Mouse (Mus musculus): ENCODE measurements around the gene Zfp472. TPM values are rescaled to one million over a fixed set of nuclear protein-coding genes. Genes with fewer than 3 reads are reported as not detected.

Zfp472 gene
- total RNA-seq (2022) = 1 to 10 TPM; 4.6 to 6.2 (median 5.2) TPM

- DNase-seq (ENCODE audit: low spot score in 2 of 2) = peak; percentile 90 to 92
Observed at GRCm38 (mm10) chr17:32965623-32966290, at the start of gene Zfp472. Gene Zfp472 (plus strand): TSS chr17:32965814.

GRCm38 (mm10) chr17:32916075-32916474 is 49.5 kb upstream of the Zfp472 start:
- DNase-seq (ENCODE audit: low spot score in 2 of 2) = no peak

GRCm38 (mm10) chr17:32917131-32917530 is 48.5 kb upstream of the Zfp472 start, which contains the start of gene Cyp4f14:
Gene Cyp4f14 (minus strand): TSS chr17:32917342.
- DNase-seq (ENCODE audit: low spot score in 2 of 2) = peak; percentile 7 to 15

DNA sequence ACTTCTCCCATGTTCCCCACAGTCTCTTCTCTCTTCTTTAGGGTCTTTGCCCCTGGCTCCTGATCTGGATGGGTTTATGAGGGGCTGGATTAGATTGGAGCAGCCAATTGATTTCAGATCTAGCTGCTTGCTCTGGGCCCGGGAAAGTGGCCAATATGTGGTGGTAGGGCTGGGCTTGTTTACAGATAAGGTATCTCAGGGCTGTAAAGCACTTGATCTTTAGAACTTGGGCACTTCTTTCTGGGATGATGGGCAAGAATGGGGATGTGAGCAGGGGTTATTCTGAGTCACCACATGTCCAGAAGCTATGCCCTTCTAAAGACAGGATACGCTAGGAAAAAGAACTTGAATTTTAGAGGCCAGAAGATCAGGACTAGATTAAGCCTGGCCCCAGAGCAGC is 46.5 kb upstream of the Zfp472 start:
- DNase-seq (ENCODE audit: low spot score in 2 of 2) = no peak

DNA sequence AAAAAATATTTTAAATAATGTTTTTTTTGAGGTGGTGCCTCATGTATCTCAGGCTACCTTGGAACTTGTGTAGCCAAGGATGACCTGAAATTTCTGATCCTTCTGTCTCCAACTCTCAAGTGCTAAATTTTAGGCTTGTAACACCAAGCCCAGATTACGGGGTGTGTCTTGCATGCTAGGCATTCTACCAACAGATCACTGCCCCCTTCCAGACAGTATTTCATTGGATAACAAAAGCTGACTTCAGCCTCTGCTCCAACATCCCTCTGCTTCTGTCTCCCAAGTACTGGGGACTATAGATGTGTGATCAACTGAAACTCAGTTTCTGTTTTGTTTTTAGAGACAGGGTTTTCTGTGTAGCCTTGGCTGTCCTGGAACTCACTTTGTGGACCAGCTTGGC is 41.9 kb upstream of the Zfp472 start:
- DNase-seq (ENCODE audit: low spot score in 2 of 2) = no peak

DNA sequence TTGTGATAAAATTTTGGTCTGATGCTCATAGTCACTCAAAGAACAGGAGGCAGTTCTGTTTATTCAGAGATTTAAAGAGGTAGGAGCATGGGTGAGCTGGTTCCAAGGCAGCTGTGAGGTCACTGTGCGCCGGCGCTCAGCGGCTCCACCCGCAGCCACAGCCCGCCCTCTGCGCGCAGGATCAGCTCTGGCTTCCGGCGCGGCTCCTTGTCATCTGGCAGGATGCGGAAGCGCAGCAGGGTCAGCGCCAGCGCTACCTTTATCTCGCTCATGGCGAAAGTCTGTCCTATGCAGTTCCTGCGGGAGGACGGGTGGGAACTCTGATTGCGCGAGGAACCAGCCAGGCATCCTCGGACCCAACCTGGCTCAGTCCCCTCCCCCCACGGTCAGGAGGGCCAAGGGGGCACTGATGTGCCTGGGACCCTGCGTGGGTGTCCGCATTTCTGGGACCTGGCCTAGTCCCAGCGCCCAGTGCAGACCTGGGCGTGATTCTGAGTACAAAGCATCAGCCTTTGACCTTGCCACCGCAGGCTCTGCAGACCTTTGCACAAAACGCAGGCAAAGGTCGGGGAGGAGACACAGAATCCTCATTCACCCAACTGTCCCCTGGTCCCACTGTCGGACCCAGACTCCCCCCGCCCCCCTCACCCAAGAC is 40.8 kb upstream of the Zfp472 start:
- DNase-seq (ENCODE audit: low spot score in 2 of 2) = peak; percentile 42 to 65

DNA sequence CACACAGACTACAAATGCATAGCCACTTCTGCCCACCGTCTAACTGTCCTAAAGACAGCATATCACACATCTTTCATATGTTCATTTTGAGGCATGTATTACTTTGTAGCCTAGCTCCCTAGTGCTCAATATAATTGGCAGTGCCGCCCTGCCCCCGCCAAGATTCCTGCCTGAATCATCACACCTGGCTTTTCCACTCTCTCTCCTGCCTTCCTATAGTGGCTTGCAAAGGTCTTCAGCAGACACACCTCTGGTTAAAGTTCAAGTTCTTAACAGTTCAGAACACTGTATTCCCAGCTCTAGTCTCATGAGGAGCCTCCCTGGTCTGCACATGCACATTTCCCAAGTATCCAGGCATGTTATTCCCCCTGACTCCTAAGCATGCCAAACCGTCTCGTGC is 37.8 kb upstream of the Zfp472 start:
- no peak for DNase-seq (ENCODE audit: low spot score in 2 of 2)

- no peak for DNase-seq (ENCODE audit: low spot score in 2 of 2)
Observed at GRCm38 (mm10) chr17:32939831-32940230, 25.8 kb upstream of the Zfp472 start.

GRCm38 (mm10) chr17:32943661-32944060 is 22.0 kb upstream of the Zfp472 start:
- no peak for DNase-seq (ENCODE audit: low spot score in 2 of 2)

- DNase-seq (ENCODE audit: low spot score in 2 of 2) = no peak
Observed at GRCm38 (mm10) chr17:32944402-32945035, 21.1 kb upstream of the Zfp472 start.

DNA sequence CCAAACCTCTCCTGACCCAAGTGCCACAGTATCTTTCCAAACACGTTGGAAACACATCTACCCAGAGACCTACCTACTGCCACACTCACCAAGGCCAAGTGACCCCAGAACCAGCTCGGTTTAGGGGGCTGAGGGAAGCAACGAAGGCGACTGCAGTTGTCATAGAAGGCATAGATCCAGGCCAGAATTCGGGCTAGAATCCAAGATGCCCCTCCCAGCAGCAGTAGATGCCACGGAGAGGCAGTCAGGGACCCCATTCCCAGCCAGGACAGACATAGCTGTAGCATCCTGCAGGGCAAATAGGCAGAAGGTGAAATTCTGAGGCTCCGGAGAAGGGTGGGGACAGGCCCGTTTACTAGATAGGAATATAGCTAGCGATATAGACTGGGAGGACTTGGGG is 18.9 kb upstream of the Zfp472 start:
- no peak for DNase-seq (ENCODE audit: low spot score in 2 of 2)

- DNase-seq (ENCODE audit: low spot score in 2 of 2) = peak; percentile 89 to 91
Observed at GRCm38 (mm10) chr17:32947215-32947914, 18.2 kb upstream of the Zfp472 start, which contains the start of gene Cyp4f13. Gene Cyp4f13 (minus strand): TSS chr17:32947402.

GRCm38 (mm10) chr17:32950136-32950535 is 15.5 kb upstream of the Zfp472 start:
- no peak for DNase-seq (ENCODE audit: low spot score in 2 of 2)

DNA sequence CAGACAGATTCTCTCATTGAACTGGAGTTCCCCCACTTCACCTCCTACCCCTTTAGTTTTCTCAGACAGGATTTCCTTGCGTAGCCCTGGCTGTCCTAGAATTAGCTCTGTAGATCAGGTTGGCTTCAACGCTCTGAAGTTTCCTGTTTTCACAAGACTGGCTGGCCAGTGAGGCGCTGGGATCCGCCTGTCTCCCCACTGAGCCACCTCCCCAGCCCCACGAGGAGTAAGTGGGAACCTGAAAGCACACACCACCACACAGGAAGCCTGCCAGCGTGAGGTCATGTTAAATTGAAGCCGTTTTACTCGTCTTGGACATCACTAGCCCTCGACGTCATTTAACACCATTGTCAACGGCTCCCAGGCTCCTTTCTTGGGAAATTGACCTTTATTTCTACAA is 14.6 kb upstream of the Zfp472 start:
- no peak for DNase-seq (ENCODE audit: low spot score in 2 of 2)

DNA sequence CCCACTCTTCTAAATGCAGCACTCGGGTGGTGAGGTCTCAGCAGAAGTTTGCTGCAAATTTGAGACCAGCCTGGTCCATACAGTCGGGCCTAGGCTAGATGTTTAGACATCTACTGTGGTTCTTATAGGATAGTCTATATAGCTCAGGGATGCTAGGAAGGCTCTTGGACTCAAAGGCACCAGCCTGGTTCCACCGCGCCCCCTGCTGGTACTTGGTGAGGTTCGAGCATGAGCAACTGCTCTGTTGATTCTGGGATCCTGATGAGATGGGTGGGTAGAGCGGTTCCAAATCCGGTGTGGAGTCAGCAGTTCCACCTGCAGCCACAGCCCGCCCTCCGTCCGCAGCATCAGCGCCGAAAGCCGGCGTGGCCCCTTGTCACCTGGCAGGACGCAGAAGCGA is 14.2 kb upstream of the Zfp472 start:
- peak; percentile 64 to 85 for DNase-seq (ENCODE audit: low spot score in 2 of 2)

- peak in 1 of 2 experiments; percentile 4 for DNase-seq (ENCODE audit: low spot score in 2 of 2)
Observed at GRCm38 (mm10) chr17:32965253-32965622, 376 bp upstream of the Zfp472 start.

DNA sequence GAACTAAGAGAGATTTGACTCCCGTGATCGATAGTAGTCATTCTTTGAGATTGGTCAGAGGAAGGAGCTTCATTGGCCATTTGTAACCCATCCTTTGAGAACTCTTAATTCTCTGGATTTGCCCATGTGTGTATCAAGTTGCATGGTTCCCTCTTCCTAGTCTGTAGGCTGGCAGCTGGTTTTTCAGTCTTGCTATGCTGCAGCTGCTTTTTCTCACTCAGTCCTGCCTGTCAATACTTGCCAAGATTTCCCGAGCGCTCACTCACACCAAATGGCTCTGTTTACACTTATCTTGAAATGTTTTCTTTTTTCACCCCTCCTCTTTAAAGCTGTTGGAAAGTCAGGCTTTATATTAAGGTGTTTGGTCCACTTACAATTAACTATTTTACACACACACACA is 15.7 kb downstream of the Zfp472 start:
- DNase-seq (ENCODE audit: low spot score in 2 of 2) = no peak

DNA sequence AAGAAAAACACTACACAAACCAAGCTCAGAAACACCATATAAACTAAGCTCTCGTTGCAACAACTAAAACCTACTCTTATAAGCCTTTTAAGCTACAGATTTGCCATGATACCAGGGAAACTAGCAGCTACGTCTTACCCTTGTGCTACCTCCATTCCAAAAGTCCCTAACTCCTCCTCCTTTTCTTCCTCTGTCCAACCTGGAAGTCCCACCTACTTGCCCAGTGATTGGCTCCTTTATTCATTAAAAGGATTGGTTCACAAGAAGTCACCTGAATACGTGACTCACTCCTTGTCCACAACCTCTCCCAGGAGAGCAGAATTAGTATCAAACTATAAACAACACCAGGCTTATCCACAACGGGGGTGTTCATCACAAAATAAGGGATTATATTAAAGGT is 20.7 kb downstream of the Zfp472 start:
- DNase-seq (ENCODE audit: low spot score in 2 of 2) = no peak

DNA sequence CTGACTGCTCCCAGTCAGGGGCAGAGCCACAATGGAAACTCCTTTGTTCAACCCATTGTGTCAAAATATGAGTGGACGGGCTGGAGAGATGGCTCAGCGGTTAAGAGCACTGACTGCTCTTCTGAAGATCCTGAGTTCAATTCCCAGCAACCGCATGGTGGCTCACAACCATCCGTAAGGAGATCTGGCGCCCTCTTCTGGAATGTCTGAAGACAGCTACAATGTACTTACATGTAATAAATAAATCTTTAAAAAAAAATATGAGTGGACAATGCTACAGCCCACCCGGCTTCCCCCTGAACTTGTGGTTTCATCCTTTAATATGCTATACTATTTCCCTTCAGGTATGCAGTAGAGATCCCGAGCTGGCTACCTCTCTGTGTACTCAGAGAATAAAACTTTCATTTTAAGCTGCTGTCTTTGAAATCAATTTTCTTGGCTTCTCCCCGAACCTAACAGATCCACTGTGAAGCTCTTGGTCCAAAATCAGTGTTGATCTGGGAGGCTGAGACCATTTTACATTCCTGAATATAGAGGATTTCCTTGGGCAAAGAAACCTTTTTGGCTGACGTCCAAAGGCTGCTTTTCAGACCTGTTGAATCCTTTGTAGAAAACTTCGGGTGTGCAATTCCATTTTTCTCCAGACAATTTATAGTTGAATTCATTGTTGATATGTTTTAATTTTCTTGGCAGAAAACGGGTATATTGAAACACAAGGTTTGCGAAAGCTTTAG is 26.5 kb downstream of the Zfp472 start:
- DNase-seq (ENCODE audit: low spot score in 2 of 2) = no peak

DNA sequence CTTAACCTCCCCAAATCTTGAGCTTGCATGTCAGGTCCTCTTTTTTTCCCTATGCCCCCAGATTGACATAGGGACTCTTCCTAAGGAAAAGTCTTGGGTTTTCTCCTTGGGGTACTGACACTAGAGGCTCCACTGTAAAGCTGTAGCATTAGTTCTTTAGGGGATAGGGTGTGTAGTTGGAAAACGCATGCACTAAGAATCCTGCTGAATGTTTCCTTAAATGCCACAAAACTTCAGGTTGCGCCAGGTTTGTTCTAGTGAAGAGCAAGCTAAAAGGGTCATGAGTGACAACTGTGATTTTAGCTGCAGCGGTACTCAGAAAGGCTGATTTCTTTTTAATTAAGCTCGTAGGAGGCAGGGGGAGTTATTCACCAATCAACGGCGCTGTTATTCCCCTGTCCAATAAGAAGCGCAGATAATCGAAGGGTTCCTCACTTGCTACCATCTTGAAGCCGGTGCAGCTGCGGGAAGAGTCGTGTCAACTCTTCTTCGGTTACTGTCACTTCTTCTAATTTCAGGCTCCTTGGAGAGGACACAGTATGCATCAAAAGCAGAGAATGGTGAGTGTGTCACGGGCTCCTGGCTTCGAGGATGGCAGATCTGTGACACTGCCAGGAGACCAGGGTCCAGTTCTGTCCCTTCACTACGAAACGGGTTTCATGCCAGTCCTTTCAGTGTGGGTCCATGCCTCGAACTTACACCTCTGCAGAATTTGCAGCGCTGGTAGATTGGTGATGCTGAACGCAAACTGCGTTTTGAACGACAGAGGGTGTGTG is 27.3 kb downstream of the Zfp472 start, which contains the start of gene Zfp952:
Gene Zfp952, plus strand, starts transcription at position 431 of the 776 bp plus-strand sequence.
- DNase-seq (ENCODE audit: low spot score in 2 of 2) = peak; percentile 89 to 93
